Mouse (Mus musculus) small intestine, adult 2 months (tissue): ENCODE results near the gene Gpn2. TPM values are rescaled to one million over a fixed set of nuclear protein-coding genes. Genes with fewer than 3 reads are reported as not detected.

Experiments
- H3K27ac ChIP-seq: fragments of 200-500 bp; 2 replicates; pipeline ENCODE4 v1.5.1; 2012; ENCODE audit warnings: low read depth, low read length, control low read depth, inconsistent platforms; ENCODE audit not compliant: insufficient read depth
- H3K27me3 ChIP-seq: fragments of 200-500 bp; 2 replicates; pipeline ENCODE4 v1.6.1; 2012; ENCODE audit warnings: mild to moderate bottlenecking, moderate library complexity, low read length, inconsistent platforms; ENCODE audit not compliant: control insufficient read depth, insufficient read depth
- H3K36me3 ChIP-seq: fragments of 200-500 bp; 2 replicates; pipeline ENCODE4 v1.6.1; 2012; ENCODE audit warnings: mild to moderate bottlenecking, low read length, control low read depth, inconsistent platforms; ENCODE audit not compliant: control insufficient read depth, insufficient read depth
- H3K4me1 ChIP-seq: fragments of 200-500 bp; 2 replicates; pipeline ENCODE4 v1.6.1; 2012; ENCODE audit warnings: low read length, inconsistent platforms, mixed read lengths; ENCODE audit not compliant: control insufficient read depth, insufficient read depth, insufficient read length
- H3K4me3 ChIP-seq: fragments of 200-500 bp; 2 replicates; pipeline ENCODE4 v1.5.1; 2012; ENCODE audit warnings: low read depth, mild to moderate bottlenecking, control low read depth, inconsistent platforms, low read length, moderate library complexity
- CTCF ChIP-seq: fragments of 200-500 bp; IDR thresholded peaks from 2 replicates; pipeline ENCODE4 v1.5.1; 2012; ENCODE audit warnings: low read depth, mild to moderate bottlenecking, control low read depth, inconsistent platforms, low read length, moderate library complexity, mixed read lengths; ENCODE audit not compliant: insufficient replicate concordance, insufficient read length; ENCODE audit errors: extremely low read depth
- POLR2A ChIP-seq: fragments of 200-500 bp; IDR thresholded peaks from 2 replicates; pipeline ENCODE4 v1.6.1; 2012; ENCODE audit warnings: low read depth, mild to moderate bottlenecking, control low read depth, inconsistent platforms, low read length, moderate library complexity
- WGBS: fragments of 180-500 bp; shearing (Covaris S2); methylation state at CpG from one replicate; pipeline ENCODE4 v1.1.7; 2018; 5-methylcytosine and 5-hydroxymethylcytosine counted together
- polyA plus RNA-seq: library from polyadenylated mRNA; depleted of rRNA; stranded (reverse); fragments of >200 nt; gene quantifications from 2 replicates; pipeline ENCODE4 v1.2.3, GENCODE M21; 2012

Gpn2 gene
- polyA plus RNA-seq, 1 experiment = 77.8 TPM

GRCm38 (mm10) chr4:133569291-133570065 is 14.7 kb upstream of the Gpn2 start:
- no peaks in the 10 kb centered on the region for H3K36me3 ChIP-seq
- TF ChIP-seq CTCF (no peak), POLR2A (no peak)
- WGBS = 33% methylated on average over 10 of the region's 10 CpGs
- H3K4me3 ChIP-seq = peak overlapping the region; percentile 38
- H3K27me3 ChIP-seq = no peaks in the 10 kb centered on the region
- peaks cover 7% of the 10 kb centered on the region for H3K4me1 ChIP-seq
- H3K27ac ChIP-seq = peak overlapping the region; percentile 63

- no peak for TF ChIP-seq CTCF
- TF ChIP-seq POLR2A = no peak
- WGBS = 10% methylated on average over 10 of the region's 10 CpGs
- Histone ChIP-seq H3K4me3 (peak overlapping the region; percentile 38), H3K36me3 (no peaks in the 10 kb centered on the region), H3K27ac (peak overlapping the region; percentile 63), H3K27me3 (no peaks in the 10 kb centered on the region), H3K4me1 (peaks cover 7% of the 10 kb centered on the region)
Measured at GRCm38 (mm10) chr4:133570066-133570466, 14.1 kb upstream of the Gpn2 start.

GRCm38 (mm10) chr4:133574070-133574842 is 9.9 kb upstream of the Gpn2 start, which contains the start of gene Gpatch3:
Gene Gpatch3 (plus strand): TSS chr4:133574745.
- Histone ChIP-seq H3K36me3 (peaks cover 14% of the 10 kb centered on the region; the same call in 1 of the 2 replicates), H3K27me3 (no peaks in the 10 kb centered on the region), H3K4me3 (peak within 1 kb of the TSS; percentile 75), H3K4me1 (peaks cover 5% of the 10 kb centered on the region; the same call in 1 of the 2 replicates), H3K27ac (peak within 1 kb of the TSS; percentile 67)
- no peak for TF ChIP-seq CTCF
- TF ChIP-seq POLR2A = peak; percentile 55
- WGBS = 3% methylated on average over 44 of the region's 44 CpGs

DNA sequence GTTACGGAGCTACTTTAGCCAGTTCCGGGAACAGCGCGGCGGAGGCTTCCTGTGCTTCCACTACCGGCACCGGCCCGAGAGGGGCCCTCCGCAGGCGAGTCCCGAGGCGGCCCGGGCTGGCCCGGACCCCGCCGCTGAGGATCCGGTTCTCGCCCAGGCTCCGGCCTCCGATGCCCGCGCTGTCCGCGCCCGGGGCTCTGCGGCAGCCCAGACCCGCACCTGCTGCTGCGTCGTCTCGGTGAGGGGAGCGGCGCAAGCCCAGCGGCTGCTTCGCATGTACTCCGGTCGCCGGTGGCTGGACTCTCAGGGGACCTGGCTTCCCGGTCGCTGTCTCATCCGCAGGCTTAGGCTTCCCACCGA is 9.3 kb upstream of the Gpn2 start:
- under 1% methylated on average over 41 of the region's 41 CpGs for WGBS
- no peak for TF ChIP-seq POLR2A
- TF ChIP-seq CTCF = no peak
- Histone ChIP-seq H3K36me3 (peaks cover 20% of the 10 kb centered on the region), H3K27ac (no peak overlapping the region), H3K27me3 (no peaks in the 10 kb centered on the region), H3K4me1 (peaks cover 5% of the 10 kb centered on the region; the same call in 1 of the 2 replicates), H3K4me3 (peak overlapping the region; percentile 75)

GRCm38 (mm10) chr4:133577983-133578382 is 6.2 kb upstream of the Gpn2 start:
- TF ChIP-seq POLR2A (no peak), CTCF (no peak)
- Histone ChIP-seq H3K36me3 (peaks cover 37% of the 10 kb centered on the region), H3K4me3 (no peak overlapping the region), H3K4me1 (peaks cover 5% of the 10 kb centered on the region; the same call in 1 of the 2 replicates), H3K27me3 (no peaks in the 10 kb centered on the region), H3K27ac (no peak overlapping the region)
- 80% methylated on average over 12 of the region's 12 CpGs for WGBS

- TF ChIP-seq POLR2A (no peak), CTCF (no peak)
- Histone ChIP-seq H3K27ac (peak overlapping the region; percentile 69), H3K27me3 (no peaks in the 10 kb centered on the region), H3K4me3 (peak overlapping the region; percentile 80), H3K36me3 (peaks cover 43% of the 10 kb centered on the region), H3K4me1 (peaks cover 5% of the 10 kb centered on the region)
- 40% methylated on average over 6 of the region's 6 CpGs for WGBS
Measured at GRCm38 (mm10) chr4:133583690-133584058, 488 bp upstream of the Gpn2 start.

DNA sequence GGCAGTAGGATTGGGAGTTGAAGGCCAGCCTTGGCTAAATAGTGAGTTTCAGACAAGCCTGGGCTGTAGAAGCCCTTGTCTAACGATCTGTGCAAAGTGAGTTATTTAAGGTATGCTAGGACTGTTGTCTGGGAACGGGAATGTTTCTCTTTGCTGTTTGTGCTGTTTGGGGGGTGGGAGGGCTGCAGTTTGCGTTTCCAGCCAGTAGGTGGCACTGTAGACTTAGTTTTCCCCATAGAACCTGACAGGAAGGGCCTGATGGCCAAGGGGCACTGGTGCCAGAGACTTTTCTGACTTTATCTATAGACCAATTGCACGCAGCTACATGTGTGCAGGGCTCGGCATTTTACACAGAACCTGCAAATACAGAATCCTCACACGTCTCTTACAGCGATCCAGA is 8.4 kb downstream of the Gpn2 start:
- Histone ChIP-seq H3K36me3 (peaks cover 31% of the 10 kb centered on the region), H3K4me3 (no peak overlapping the region), H3K27me3 (no peaks in the 10 kb centered on the region), H3K27ac (no peak overlapping the region), H3K4me1 (no peaks in the 10 kb centered on the region)
- TF ChIP-seq CTCF = peak; percentile 94; the same call in 1 of the 2 replicates
- no peak for TF ChIP-seq POLR2A
- WGBS = 21% methylated on average over 7 of the region's 7 CpGs
